Mouse (Mus musculus): Measurements from ENCODE around the gene Crk. TPM values are rescaled to one million over a fixed set of nuclear protein-coding genes. Genes with fewer than 3 reads are reported as not detected.

Crk gene
- polyA plus RNA-seq, 1 experiment from 2014 or later = 83.8 TPM

DNA sequence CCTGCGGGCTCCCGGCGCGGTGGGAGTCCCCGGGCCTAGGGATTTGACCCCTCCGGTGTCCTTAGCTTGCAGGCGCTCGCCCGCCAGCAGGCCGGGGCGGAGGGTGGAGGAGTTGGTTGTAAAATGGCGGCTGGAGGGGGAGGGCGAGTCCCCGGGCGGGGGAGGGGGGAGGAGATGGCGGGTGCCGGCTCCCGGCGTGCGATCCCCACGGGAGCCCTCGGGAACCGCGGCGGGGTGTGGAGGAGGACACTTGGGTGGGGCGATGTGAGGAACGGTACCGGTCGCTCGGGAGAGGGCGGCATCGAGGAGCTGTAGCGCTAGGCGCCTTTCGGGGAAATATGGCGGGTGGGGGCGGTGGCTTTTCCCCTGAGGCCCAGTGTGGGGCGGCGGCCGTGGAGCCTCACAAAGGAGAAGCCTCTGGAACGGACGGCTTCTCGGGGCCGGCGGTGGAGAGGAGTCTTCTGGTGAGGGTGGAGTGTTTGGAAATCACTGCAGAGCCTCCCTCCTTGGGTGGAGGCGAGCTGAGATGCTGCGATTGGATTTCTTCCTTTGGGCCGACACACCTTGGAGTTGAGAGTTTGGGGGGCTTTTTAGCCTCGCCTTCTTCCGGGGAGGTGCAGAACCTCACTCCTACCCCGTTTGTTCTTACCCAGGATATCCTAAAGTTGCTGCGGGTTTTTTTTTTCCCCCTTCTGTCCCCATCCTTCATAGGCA is 54.3 kb downstream of the Crk start:
- TF ChIP-seq EP300 (IDR thresholded peaks at IDR 0.05) (no peak), CTCF (IDR thresholded peaks at IDR 0.05) (peak; percentile 29; the same call in 1 of the 2 replicates)
- Histone ChIP-seq H3K4me1 (ENCODE audit: insufficient read depth, low read depth, low read length) (peaks cover 16% of the 10 kb centered on the region; the same call in 1 of the 2 replicates), H3K27me3 (replicated peaks; ENCODE audit: insufficient read depth, low read length) (no peaks in the 10 kb centered on the region), H3K36me3 (ENCODE audit: insufficient read depth, low read length) (no peaks in the 10 kb centered on the region), H3K27ac (ENCODE audit: low read length) (peak overlapping the region; percentile 86), H3K4me3 (ENCODE audit: low read depth, low read length) (peak overlapping the region; percentile 77), H3K9ac (replicated peaks; ENCODE audit: low read depth) (peak overlapping the region; percentile 84), H3K9me3 (ENCODE audit: low read length) (no peaks in the 10 kb centered on the region), H3K4me2 (replicated peaks; ENCODE audit: low read depth, low read length) (peak overlapping the region; percentile 77)
- peak; percentile 64 for ATAC-seq
- peak; percentile 71 for DNase-seq (ENCODE audit: low spot score)
- WGBS = under 1% methylated on average over 28 of the region's 52 CpGs

DNA sequence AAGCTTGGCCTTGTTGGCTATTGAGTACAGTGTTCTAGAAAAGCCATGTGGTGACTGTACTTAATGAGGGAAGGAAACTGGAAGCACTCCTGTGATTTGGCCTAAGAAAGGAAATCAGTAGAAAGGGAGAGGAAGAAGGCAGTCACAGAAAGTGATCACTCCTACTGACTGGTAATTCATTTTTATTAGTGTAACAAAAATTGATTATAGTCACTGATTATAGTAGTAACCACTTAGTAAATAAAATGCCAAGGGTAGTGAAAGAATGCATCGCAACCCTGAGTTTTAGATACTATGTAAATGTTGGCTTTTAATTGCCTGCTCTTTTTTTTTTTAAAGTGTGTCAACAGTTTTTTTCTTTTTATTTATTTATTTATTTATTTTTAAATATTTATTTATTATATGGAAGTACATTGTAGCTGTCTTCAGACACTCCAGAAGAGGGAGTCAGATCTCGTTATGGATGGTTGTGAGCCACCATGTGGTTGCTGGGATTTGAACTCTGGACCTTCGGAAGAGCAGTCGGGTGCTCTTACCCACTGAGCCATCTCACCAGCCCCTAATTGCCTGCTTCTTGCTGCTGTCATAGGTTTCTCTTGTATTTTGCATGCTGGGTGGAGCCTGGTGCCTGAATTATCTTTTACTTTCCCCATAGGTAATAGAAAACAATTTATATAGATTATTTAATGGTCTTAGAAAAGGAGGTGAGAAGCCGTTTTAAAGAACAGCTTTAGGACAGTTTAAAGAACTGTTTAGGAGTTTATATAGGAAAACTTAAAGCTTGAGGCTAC is 56.6 kb downstream of the Crk start:
- no peak for TF ChIP-seq CTCF (IDR thresholded peaks at IDR 0.05)
- TF ChIP-seq EP300 (IDR thresholded peaks at IDR 0.05) = no peak
- no peak overlapping the region for H3K4me3 ChIP-seq (ENCODE audit: low read depth, low read length)
- no peak overlapping the region for H3K9ac ChIP-seq (replicated peaks; ENCODE audit: low read depth)
- no peaks in the 10 kb centered on the region for H3K36me3 ChIP-seq (ENCODE audit: insufficient read depth, low read length)
- peak overlapping the region; percentile 77; the same call in 1 of the 2 replicates for H3K4me2 ChIP-seq (replicated peaks; ENCODE audit: low read depth, low read length)
- H3K9me3 ChIP-seq (ENCODE audit: low read length) = no peaks in the 10 kb centered on the region
- peaks cover 21% of the 10 kb centered on the region; the same call in 1 of the 2 replicates for H3K4me1 ChIP-seq (ENCODE audit: insufficient read depth, low read depth, low read length)
- H3K27ac ChIP-seq (ENCODE audit: low read length) = 0 out of 2 replicates have a peak overlapping the region, but pooled peaks have one; percentile 32
- DNase-seq (ENCODE audit: low spot score) (no peak), ATAC-seq (no peak)
- no peaks in the 10 kb centered on the region for H3K27me3 ChIP-seq (replicated peaks; ENCODE audit: insufficient read depth, low read length)
- 62% methylated on average over 5 of the region's 5 CpGs for WGBS

GRCm38 (mm10) chr11:75736978-75737377 is 57.9 kb downstream of the Crk start:
- ATAC-seq = peak; percentile 8; the same call in 1 of the 2 replicates
- peak; percentile 64 for DNase-seq (ENCODE audit: low spot score)
- Histone ChIP-seq H3K9ac (replicated peaks; ENCODE audit: low read depth) (no peak overlapping the region), H3K4me3 (ENCODE audit: low read depth, low read length) (no peak overlapping the region), H3K4me1 (ENCODE audit: insufficient read depth, low read depth, low read length) (peaks cover 25% of the 10 kb centered on the region; the same call in 1 of the 2 replicates), H3K36me3 (ENCODE audit: insufficient read depth, low read length) (no peaks in the 10 kb centered on the region), H3K9me3 (ENCODE audit: low read length) (no peaks in the 10 kb centered on the region), H3K4me2 (replicated peaks; ENCODE audit: low read depth, low read length) (no peak overlapping the region), H3K27ac (ENCODE audit: low read length) (peak overlapping the region; percentile 38; the same call in 1 of the 2 replicates), H3K27me3 (replicated peaks; ENCODE audit: insufficient read depth, low read length) (no peaks in the 10 kb centered on the region)
- TF ChIP-seq CTCF (IDR thresholded peaks at IDR 0.05) (no peak), EP300 (IDR thresholded peaks at IDR 0.05) (peak; percentile 92)
- 42% methylated on average over 3 of the region's 3 CpGs for WGBS

DNA sequence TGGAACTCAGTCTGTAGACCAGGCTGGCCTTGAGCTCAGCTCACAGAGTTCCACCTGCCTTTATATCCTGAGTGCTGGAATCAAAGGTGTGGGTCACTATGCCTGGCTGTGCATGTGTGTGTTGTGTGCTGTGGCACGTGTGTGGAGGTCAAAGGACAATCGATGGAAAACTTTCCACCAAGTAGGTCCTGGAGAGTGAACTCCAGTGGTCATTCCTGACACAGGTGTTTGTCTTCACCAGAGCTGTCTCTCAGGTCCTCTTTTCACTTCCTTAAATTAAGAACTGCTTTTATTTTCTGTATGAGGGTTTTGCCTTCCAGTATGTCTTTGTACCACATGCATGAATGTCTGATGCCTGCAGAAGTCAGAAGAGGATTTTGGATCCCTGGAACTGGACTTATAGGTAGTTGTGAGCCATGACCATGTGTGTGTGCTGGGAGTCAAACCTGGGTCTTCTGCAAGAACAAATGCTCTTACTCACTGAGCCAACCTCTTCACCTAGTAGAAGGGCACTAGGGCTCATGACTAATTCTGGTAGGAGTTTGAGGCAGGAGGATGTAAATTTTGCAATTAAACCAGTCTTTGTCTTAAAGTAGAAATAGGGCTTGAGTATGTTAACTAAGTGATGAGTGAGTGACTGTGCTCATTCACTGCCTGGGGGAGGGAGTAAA is 58.9 kb downstream of the Crk start:
- Histone ChIP-seq H3K4me1 (ENCODE audit: insufficient read depth, low read depth, low read length) (peaks cover 25% of the 10 kb centered on the region; the same call in 1 of the 2 replicates), H3K36me3 (ENCODE audit: insufficient read depth, low read length) (no peaks in the 10 kb centered on the region)
- no peak for DNase-seq (ENCODE audit: low spot score)

GRCm38 (mm10) chr11:75738477-75738821 is 59.4 kb downstream of the Crk start:
- ATAC-seq (no peak), DNase-seq (ENCODE audit: low spot score) (no peak)
- no peaks in the 10 kb centered on the region for H3K9me3 ChIP-seq (ENCODE audit: low read length)
- H3K27me3 ChIP-seq (replicated peaks; ENCODE audit: insufficient read depth, low read length) = no peaks in the 10 kb centered on the region
- TF ChIP-seq CTCF (IDR thresholded peaks at IDR 0.05) (no peak), EP300 (IDR thresholded peaks at IDR 0.05) (no peak)
- H3K36me3 ChIP-seq (ENCODE audit: insufficient read depth, low read length) = no peaks in the 10 kb centered on the region
- WGBS = 94% methylated on average over 7 of the region's 7 CpGs
- peaks cover 27% of the 10 kb centered on the region; the same call in 1 of the 2 replicates for H3K4me1 ChIP-seq (ENCODE audit: insufficient read depth, low read depth, low read length)
- no peak overlapping the region for H3K4me3 ChIP-seq (ENCODE audit: low read depth, low read length)
- H3K4me2 ChIP-seq (replicated peaks; ENCODE audit: low read depth, low read length) = no peak overlapping the region
- no peak overlapping the region for H3K9ac ChIP-seq (replicated peaks; ENCODE audit: low read depth)
- no peak overlapping the region for H3K27ac ChIP-seq (ENCODE audit: low read length)

More for the DNA sequence above, 58.9 kb downstream of the Crk start:
- no peak overlapping the region for H3K9ac ChIP-seq (replicated peaks; ENCODE audit: low read depth)
- ATAC-seq = no peak
- no peaks in the 10 kb centered on the region for H3K9me3 ChIP-seq (ENCODE audit: low read length)
- no peaks in the 10 kb centered on the region for H3K27me3 ChIP-seq (replicated peaks; ENCODE audit: insufficient read depth, low read length)
- no peak overlapping the region for H3K4me2 ChIP-seq (replicated peaks; ENCODE audit: low read depth, low read length)
- WGBS = 52% methylated on average over 2 of the region's 2 CpGs
- no peak overlapping the region for H3K4me3 ChIP-seq (ENCODE audit: low read depth, low read length)
- no peak for TF ChIP-seq EP300 (IDR thresholded peaks at IDR 0.05)
- peak overlapping the region; percentile 14; the same call in 1 of the 2 replicates for H3K27ac ChIP-seq (ENCODE audit: low read length)

- no peak for TF ChIP-seq EP300 (IDR thresholded peaks at IDR 0.05)
- no peak for TF ChIP-seq CTCF (IDR thresholded peaks at IDR 0.05)
- H3K27me3 ChIP-seq (replicated peaks; ENCODE audit: insufficient read depth, low read length) = no peaks in the 10 kb centered on the region
- WGBS = 41% methylated on average over 3 of the region's 3 CpGs
- peaks cover 28% of the 10 kb centered on the region; the same call in 1 of the 2 replicates for H3K4me1 ChIP-seq (ENCODE audit: insufficient read depth, low read depth, low read length)
- H3K4me3 ChIP-seq (ENCODE audit: low read depth, low read length) = no peak overlapping the region
- H3K9ac ChIP-seq (replicated peaks; ENCODE audit: low read depth) = no peak overlapping the region
- H3K4me2 ChIP-seq (replicated peaks; ENCODE audit: low read depth, low read length) = no peak overlapping the region
- no peak for ATAC-seq
- H3K9me3 ChIP-seq (ENCODE audit: low read length) = no peaks in the 10 kb centered on the region
- no peaks in the 10 kb centered on the region for H3K36me3 ChIP-seq (ENCODE audit: insufficient read depth, low read length)
- no peak overlapping the region for H3K27ac ChIP-seq (ENCODE audit: low read length)
- peak; percentile 59 for DNase-seq (ENCODE audit: low spot score)
Measured at GRCm38 (mm10) chr11:75740204-75740603, 61.1 kb downstream of the Crk start.
